Mouse (Mus musculus): ENCODE measurements around the gene Vmn2r95. TPM values are rescaled to one million over a fixed set of nuclear protein-coding genes. Genes with fewer than 3 reads are reported as not detected.
"Not testable (repeated sequence)": the region's sequence is repeated elsewhere in the genome, so short reads cannot be mapped to it uniquely, and the experiment has no call there.

The Vmn2r95 gene
- not detected in 2 replicates for polyA plus RNA-seq (2012; rRNA removed)

DNA sequence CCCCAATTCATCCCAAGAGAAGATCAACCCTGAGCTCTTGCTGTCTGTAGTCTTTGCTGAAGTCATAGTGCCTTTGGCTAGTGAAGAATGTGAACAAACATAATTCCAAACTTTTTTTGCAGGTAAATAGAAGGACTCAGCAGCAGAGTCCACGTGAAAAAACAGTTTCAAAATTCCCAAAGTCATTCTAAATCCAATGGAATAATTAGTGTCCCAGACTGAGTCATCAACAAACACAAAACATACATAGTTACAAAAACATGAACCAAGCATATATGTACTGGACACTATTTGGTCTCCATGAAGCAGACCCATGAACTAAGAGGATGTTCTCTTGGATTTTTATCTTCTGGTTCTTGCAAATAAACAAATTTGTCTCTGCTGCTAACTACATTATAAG lies at the start of gene Vmn2r95:
Gene Vmn2r95 (plus strand): TSS at position 301 of the 400 bp plus-strand sequence.
- no peak for DNase-seq (ENCODE audit: extremely low spot score in 1 of 2, low spot score in 1 of 2)

DNA sequence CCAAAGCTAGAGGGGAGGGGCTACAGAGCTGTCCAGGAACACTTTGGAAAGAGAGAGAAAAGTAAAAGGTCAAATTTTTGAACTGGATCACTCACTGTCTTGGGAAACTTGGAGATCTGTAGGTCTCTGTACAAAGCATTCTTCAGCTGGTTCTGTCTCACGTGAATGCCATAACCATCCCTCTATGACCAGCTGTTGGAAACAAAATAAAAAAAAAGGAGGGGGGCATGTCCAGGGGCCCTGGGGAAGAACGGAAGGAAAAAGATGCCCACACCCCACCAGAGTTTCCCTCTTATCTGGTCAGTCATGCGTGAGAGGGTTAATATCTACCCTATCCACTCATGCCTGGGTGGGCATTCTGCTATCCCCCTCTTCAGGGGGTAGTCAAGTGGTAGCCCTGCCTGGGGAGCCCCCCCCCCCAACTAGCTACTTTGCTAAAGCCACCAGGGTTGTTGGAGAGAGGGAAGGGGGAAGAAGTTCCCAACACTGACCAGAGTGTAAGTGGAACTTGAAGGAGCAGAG lies 31.8 kb downstream of the Vmn2r95 start:
- no peak for DNase-seq (ENCODE audit: extremely low spot score in 1 of 2, low spot score in 1 of 2)

DNA sequence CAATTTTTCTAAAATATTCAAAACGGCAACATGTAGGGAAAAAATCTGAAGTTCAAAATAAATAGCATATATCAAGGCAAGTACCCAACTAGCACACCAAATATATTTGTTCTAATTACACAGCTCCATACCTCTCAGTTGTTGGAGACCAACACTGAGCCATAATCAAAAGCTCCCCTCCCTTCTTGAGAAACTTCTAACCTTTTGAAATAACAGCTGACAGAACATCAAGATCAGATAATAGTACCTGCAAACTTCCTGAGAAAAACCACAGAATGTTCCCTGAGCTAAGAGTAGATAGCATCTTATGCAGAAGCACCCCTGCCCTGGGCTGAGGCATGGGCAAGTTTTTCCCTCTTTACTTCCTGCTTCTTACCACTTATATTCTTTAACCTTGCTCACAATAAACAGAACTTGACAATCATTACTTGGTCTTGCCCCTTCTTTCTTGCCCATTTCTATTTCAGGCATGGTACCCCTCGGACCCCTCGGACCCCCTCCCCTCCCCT lies 34.3 kb downstream of the Vmn2r95 start:
- not testable (repeated sequence) for DNase-seq (ENCODE audit: extremely low spot score in 1 of 2, low spot score in 1 of 2)

DNA sequence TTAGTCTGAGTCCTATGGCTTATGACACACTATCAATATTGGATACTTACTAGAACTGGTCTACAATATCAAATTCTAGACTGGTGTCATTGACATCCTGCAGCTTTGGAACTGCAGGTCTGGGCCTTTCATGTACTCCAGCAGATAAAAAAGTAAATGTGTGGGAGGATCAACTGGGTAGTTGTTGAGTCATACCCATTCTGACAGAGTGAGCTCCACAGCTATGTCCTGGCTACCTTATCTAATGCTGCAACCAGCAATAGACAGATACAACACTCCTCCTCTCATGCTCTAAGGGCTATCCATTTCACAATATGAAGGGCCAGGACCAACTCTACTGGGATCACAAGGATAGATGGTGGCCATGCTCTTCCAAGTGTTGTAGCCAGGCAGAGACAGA lies 38.8 kb downstream of the Vmn2r95 start:
- no peak for DNase-seq (ENCODE audit: extremely low spot score in 1 of 2, low spot score in 1 of 2)

DNA sequence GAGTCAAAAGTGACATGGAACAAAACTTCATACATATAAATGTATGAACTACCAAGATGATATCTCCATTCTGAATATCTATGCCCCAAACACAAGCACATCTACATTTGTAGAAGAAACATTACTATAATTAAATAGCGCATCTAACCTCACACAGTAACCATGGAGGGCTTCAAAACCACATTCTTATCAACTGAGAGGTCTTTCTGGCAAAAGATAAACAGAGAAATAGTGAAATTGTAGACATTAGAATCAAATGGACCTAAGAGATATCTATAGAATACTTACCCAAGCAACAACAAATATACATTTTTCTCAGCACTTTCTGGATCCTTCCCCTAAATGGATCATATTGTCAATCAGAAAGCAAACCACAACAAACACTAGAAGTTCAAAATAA lies 56.0 kb downstream of the Vmn2r95 start:
- DNase-seq (ENCODE audit: extremely low spot score in 1 of 2, low spot score in 1 of 2): no peak

Other genes with a start within 250 kb of the Vmn2r95 start
- gene Vmn2r94, start 146.3 kb upstream of the Vmn2r95 start, polyA plus RNA-seq (2012; rRNA removed): not detected in 2 replicates
- not detected in 2 replicates for gene Vmn2r93, start 126.0 kb upstream of the Vmn2r95 start, polyA plus RNA-seq (2012; rRNA removed)
- gene Vmn2r96, start 149.1 kb downstream of the Vmn2r95 start, polyA plus RNA-seq (2012; rRNA removed): not detected in 2 replicates